Mouse (Mus musculus): ENCODE measurements around the gene Dnttip1.
"Not testable (repeated sequence)": the region's sequence is repeated elsewhere in the genome, so short reads cannot be mapped to it uniquely, and the experiment has no call there.

Gene Dnttip1

DNA sequence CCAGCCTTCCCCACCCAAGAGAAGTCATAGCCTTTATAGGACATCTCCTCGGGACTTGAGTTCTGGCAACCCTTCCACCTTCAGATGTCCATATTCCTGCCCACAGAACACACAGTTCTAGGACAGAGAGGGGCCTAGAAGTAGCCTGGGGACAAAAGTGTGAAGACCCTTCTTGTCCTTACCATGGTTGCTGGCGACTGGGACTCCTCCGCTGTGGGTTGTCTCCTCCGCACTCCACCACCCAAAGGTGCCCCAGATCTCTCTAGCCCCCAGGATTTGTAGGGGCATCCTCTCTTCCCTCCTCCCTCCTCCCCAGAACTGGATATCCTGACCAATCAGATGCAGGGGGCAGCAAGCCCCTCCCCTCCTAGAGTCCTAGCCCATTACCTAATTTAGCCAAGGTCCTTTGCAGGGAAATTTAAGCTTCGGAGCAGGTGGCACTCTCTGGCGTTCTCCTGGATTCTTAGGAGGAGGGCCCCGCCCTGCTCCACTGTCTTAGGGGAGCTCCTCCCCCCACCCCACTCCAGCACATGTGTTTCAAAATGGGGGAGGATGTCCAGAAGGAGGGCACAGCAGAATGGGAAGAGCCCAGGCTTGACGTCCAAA lies 33.8 kb downstream of the Dnttip1 start, which contains the start of gene Tnnc2:
Gene Tnnc2, minus strand, starts transcription at position 487 of the 606 bp plus-strand sequence.
- no peak for DNase-seq (ENCODE audit: low spot score in 2 of 2)

DNA sequence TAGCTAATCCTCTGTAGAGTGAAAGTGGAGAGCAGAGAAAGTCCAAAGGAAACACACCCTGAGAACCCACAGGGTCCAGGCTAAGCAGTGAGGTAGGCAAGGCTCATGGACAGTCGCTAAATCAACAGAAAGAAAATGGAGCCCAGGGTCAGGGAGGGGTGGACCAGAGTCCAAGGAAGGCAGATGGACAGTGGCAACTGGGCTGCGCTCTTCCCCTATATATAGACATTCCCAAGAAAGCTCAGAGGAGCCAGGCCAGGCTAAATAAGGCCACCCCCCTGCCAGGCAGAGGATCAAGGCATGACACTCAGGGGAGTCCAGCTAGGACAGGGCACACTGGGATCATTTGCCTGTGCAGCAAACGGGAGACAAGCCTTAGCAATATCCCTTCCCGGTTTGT lies 36.1 kb downstream of the Dnttip1 start:
- DNase-seq (ENCODE audit: low spot score in 2 of 2), result no peak

DNA sequence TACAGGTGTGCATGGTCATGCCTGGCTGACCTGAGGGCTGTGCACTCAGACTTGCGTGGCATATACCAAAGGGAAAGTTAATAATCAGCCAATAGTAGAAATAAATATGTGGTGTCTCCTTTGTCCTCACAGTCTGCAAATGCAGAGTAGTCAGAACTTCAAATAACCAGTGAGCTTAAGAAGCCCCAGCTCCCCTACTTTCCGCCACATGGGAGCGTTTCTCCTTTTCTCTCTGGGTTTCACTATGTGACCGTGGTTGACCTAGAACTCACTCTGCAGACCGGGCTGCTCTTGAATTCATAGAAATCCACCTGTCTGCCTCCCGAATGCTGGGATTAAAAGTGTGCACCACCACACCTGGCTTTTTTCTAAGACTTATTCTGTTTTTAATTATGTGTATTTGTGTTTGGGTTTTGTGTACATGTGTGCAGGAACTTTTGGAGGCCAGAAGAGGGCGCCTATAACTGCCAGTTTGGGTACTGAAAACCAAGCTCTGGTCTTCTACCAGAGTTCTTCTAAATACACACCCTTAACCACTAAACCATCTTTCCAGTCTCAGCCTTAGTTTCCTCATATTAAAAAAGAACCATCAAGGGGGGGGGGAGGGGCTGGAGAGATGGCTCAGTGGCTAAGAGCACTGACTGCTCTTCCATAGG lies 38.3 kb downstream of the Dnttip1 start:
- DNase-seq (ENCODE audit: low spot score in 2 of 2), result no peak

DNA sequence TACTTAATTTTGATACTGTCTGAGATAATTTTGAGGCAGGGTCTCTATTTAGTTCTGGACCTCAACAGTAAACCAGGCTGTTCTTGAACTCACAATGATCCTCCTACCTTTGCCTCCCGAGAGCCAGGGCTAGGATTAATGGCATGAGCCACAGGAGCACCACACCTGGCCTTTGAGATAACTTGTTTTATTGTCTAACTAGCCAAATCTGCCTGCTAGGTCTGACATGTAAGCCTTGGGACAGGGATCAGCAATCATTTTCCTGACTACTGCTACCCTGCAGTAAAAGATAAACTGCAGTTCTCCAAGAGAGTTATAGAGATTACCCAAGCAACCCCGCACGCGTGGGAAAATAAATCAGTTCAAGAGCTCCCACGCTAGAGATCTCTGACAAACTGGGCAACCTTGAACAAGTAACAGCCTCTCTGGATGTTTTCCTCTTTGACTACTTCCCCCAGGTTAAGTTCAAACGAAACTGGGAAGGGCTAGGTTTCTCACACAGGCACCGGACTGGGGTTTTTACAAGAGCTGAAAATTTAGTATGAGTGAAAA lies 39.2 kb downstream of the Dnttip1 start:
- no peak for DNase-seq (ENCODE audit: low spot score in 2 of 2)

DNA sequence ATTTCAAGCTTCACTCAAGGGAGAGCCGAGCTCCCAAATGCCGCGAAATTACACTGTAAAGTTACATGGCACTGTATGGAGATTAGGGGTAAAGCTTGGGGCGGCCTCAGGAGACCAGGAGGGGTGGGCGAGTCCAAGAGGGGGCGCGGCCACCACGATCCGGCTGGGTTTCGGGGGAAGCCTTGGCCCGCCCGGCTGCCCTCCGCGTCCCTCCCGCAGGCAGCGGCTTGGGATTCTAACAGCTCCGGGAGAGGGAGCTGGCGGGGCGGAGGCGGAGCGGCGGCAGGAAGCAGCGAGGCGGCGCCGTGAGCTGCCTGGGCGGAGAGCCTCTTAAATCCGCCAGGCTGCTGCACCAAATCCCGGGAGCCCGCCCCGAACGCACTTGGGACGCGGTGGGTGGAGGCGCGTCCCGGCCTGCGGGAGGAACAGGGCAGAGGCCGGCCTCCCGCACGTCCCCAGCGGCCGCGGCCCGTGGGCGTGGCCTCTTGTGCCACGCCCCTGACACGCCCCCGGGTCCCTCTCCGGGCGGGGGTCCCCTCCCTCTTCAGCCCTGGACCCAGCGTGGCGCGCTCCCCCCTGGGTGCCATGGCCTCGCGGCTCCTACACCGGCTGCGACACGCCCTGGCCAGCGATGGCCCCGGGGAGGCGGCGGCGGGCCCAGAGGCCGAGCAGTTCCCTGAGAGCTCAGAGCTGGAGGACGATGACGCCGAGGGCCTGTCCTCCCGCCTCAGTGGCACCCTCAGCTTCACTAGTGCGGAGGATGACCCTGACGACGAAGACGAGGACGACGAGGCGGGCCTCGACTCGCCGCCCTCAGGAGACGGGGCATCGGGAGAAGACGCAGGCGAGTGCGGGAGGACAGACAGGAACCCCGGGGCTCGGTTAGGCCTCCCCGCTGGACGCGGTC lies 40.0 kb downstream of the Dnttip1 start, which contains the start of gene Snx21:
Gene Snx21, plus strand, starts transcription at position 343 of the 907 bp plus-strand sequence.
- peak; percentile 89 for DNase-seq (ENCODE audit: low spot score in 2 of 2)

DNA sequence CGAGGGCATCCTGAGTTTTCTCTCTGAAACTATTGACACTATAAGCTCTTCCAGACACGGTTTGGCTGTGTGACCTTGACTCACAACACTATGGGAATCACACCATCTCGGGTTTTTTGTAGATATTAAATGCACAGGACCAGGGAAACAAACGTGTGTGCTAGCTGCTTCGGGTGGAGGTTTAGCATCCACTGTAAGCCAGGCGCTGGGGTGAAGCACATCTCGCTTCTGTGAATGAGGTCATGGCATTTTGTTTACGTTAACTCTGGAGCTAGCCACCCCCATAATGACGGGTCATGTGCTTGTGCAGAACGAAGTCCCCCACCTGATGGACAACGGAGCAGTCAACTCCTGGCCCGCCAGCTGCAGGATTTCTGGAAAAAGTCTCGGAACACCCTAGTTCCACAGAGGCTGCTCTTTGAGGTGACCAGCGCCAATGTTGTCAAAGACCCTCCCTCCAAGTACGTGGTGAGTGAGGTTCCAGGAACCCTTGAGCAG lies 40.7 kb downstream of the Dnttip1 start:
- peak in 1 of 2 experiments; percentile 49 for DNase-seq (ENCODE audit: low spot score in 2 of 2)

DNA sequence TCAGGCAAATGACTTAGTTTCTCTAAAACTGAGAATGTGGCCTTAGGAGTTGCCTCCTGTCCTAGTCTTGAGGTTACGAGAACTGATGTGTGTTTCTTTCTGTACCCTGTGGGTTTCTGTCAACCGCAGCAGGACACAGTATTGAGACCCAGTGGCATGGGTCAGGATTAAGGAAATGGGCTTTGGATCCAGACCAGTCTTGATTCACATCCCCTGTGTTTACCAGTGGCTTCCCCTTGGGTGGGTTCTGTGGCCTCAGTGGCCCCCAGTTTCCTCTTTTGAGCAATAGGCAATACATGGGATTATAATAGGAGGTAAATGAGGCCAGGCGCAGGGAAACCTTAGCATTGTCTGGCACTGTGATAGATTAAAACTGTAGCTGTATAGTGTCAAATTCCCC lies 41.2 kb downstream of the Dnttip1 start:
- no peak for DNase-seq (ENCODE audit: low spot score in 2 of 2)

DNA sequence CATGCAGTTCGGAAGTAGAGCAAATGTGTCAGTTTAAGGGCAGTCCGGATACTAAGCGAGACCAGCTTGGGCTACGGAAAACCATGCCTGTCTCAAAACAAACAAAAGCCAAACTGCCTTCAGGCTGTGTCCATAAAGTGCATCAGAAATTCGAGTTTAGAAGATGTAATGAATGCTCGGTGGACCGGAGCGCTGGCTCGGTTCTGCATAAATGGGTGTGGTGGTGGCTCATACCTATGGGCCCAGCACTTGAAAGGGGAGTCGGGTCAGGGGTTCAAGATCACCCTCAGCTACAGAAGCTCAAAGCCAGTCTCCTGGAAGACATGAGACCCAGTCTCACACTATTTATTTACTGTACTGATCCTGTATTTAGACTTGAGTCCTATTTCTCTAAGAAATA lies 42.0 kb downstream of the Dnttip1 start:
- no peak for DNase-seq (ENCODE audit: low spot score in 2 of 2)

DNA sequence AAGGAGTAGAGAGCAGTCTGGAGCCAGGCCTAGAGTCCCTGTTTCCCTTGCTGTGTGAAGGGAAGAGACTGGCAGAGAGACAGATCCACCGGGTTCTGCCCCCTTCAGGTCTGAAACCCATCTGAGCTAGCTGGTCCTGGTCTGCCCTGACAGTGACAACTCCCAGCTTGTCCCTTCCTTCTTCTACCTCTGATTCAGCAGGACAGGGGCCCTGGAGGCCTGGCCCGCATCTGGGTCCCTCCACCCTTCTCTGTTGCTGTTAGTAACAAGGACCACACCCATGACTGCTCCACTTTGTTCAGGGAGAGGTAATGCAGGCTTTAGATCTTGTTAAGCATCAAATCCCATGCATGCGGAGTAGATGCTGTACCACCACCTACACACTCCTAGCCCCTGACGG lies 42.6 kb downstream of the Dnttip1 start:
- no peak for DNase-seq (ENCODE audit: low spot score in 2 of 2)

DNA sequence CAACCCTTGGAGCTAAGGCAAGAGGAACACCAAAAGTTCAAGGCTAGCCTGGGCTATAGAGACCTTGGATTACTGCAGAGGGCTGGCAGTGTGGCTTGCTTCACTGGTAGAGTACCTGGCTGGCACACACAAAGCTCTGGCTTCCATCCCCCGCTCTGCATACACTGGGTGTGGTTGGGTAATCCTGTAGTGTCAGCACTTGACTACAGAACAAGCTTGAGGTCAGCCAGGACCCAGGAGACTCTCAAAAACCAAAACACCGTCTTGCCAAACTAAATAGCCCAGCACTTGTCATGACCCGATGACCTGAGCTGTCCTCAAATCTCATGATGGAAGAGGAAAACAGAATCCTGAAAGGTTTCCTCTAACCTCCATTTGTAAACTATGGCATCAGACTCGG lies 44.7 kb downstream of the Dnttip1 start:
- DNase-seq (ENCODE audit: low spot score in 2 of 2), result no peak

DNA sequence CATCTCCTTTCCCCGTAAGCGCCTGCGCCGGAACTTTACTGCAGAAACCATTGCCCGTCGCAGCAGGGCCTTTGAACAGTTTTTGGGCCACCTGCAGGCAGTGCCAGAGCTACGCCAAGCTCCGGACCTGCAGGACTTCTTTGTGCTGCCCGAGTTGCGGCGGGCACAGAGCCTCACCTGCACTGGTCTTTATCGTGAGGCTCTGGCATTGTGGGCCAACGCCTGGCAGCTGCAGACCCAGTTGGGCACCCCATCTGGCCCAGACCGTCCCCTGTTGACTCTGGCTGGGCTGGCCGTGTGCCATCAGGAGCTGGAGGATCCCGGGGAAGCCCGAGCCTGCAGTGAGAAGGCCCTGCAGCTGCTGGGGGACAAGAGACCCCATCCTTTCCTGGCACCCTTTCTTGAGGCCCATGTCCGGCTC lies 46.1 kb downstream of the Dnttip1 start:
- DNase-seq (ENCODE audit: low spot score in 2 of 2), result no peak

DNA sequence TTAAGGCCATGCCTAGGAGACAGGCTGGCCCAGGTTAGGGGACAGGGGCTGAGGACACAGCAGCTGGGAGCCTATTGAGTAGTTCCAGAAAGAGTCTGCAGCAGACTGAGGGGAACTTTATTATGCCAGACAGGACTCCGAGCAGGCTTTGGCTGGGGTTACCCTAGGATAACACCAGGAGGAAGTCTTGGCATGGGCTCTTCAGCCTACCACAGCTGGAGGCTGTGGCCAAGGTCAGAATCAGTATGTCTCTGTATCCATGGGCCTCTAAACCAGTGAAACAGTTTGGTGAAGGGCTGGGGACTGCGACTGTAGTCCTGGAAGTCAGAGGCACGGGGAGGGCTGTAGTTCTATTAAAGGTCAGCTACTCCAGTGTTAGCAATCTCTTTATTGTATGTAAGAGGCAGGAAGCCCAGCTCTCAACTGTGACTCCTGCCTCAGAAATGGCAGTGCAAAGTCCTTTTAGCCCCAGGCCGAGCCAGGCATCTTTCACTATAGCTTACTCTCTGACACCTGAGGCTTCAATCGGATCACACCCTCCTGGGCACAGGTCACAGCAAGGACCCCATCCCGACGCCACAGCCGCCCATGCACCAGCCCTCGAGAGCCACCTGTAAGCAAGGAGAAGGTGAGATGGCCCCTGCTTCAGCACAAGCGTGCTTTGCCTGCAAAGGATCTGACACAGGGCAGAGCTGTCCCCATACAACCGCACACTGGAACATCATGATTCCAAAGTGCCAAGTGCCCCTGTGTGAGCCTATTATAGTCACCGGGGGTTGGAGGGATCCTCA lies 46.8 kb downstream of the Dnttip1 start:
- DNase-seq (ENCODE audit: low spot score in 2 of 2), result no peak

DNA sequence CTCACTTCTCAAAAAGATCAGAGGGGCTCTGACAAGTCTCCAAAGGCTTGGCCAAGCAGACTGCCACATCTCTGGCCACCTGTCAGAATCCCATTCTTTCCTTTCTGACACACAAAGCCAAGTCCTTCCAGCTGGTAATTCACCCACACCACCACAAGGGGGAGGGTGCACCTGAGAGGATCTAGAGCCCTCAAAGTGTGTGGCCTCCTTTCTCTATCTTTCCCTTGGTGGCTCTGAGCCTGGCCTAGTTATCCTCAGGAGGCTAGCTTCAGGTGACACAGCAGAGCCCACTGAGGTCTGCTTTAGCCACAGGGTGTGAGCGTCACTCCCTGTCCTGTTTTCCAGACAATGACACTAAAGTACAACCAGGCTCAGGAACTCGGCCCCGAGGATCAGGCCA lies 47.5 kb downstream of the Dnttip1 start:
- peak; percentile 47 to 60 for DNase-seq (ENCODE audit: low spot score in 2 of 2)

DNA sequence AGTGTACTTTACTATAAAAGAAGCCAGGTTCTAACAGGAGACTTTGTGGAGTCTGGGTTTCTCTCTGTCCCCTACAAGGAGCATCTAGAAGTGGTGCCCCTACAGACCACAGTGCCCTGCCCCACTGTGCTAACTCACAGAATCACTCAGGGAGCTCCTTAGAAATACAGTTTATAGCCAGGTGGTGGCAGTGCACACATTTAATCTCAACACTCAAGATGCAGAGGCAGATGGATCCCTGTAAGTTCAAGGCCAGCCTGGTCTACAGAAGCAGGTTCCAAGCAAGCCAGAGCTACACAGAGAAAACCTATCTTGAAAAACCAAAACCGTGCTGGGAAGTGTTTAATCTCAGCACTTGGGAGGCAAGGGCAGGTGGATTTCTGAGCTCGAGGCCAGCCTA lies 48.0 kb downstream of the Dnttip1 start:
- no peak for DNase-seq (ENCODE audit: low spot score in 2 of 2)

DNA sequence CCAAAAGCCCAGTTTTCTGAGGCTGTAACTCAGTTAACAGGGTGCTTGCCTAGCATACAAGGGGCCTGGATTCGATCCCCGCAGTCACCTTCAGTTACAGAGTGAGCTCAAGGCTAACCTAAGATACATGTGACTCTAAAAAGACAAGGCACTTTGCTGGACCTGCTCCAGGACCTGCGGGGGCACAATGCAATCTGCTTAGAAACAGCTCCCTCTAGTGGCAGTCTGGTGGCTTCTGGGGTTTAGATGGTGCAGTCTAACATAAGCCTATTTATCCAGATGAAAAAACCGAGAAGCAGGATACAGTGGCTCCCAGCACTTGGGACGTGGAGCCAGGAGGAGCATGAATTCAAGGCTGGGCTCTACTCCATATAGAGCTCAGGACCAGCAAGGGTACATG lies 48.5 kb downstream of the Dnttip1 start:
- DNase-seq (ENCODE audit: low spot score in 2 of 2), result peak; percentile 89 to 90

DNA sequence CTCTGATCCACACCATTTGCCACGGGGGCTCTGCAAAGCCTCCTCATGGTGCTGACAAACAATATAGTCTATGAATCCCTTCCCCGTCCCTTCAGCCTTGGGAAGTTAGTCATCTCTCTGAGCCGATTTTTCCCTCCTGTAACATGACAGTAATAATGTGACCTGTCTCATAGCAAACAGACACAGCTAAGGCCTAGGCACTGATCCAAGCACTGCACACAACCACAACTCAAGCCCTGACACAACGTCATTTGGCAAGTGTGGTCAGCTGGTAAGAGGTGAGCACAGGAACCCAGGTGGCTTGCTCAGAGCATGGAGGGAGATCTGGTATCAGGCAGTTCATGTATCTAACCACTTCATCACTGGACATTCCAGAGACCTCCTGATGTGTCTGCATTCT lies 50.1 kb downstream of the Dnttip1 start:
- DNase-seq (ENCODE audit: low spot score in 2 of 2), result no peak

DNA sequence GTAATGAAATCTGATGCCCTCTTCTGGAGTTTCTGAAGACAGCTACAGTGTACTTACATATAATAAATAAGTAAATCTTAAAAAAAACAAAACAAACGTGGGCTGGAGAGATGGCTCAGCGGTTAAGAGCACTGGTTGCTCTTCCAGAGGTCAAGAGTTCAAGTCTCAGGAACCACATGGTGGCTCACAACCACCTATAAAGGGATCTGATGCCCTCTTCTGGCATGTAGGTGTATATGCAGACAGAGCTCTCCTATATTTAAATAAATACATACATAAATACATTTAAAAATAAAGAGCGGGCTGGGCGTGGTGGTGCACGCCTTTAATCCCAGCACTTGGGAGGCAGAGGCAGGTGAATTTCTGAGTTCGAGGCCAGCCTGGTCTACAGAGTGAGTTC lies 52.8 kb downstream of the Dnttip1 start:
- DNase-seq (ENCODE audit: low spot score in 2 of 2), result not testable (repeated sequence)

DNA sequence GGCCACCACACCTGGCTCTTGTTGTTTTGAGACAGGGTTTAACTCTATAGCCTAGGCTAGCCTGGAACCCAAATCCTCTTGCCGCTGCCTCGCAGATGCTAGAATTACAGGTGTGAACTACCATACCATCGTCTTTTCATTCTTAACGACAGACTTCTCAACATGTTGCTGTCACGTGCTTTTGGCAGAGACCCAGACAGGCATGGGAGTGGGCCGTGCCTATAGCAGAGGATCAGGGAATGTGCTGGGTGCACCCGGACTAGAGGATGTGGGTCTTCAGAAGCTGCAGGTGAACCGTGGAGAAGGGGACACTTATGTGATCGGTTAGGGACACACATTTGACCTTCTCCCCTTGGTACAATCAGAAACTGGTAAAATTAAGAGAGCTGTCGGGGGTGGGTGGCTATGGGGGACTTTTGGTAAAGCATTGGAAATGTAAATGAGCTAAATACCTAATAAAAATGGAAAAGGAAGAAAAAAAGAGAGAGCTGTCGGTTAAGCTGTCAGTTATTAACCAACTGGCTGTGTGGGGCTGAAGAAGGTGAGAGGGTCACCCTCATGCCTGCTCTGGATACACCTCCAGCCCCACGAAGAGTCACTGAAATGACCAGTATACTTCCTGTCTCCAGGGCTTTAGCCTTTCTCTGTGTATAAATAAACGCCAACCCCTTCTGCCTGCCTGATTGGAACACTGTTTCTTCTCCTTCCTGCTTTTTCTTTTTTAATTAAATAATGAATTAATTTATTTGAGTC lies 54.6 kb downstream of the Dnttip1 start:
- DNase-seq (ENCODE audit: low spot score in 2 of 2), result no peak

DNA sequence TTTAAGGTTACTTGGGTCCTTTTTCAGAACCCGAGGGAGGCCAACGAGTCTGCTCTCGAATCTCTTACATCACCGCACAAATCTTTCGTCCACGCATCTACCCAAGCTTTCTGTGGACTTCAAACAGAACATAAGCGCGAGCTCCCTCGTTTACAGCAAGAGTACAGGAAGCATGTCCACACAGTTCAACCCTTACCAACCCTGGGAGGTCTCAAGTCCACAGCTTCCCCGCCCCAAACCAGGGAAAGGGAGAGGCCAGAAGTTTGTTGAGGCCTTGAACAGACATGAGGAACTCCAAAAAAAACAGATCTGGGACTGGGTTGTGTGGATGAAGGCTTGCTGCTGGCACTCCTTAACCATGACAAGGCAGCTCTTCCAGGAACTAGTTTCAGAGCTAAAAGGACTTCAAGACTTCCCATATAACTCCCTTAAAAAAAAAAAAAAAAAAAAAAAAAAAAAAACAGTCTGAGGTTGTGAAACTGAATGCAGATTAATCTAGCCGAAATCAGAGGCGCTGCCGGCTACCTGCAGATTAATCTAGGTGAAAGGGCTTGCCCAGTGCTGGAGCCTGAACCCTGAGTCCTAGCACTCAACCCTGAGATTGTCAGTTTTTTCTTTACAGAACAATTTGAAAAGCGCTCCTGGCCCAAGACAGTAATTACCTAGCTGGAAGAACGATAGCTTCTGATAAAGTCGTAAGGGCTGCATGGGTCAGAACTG lies 57.6 kb downstream of the Dnttip1 start:
- no peak for DNase-seq (ENCODE audit: low spot score in 2 of 2)

DNA sequence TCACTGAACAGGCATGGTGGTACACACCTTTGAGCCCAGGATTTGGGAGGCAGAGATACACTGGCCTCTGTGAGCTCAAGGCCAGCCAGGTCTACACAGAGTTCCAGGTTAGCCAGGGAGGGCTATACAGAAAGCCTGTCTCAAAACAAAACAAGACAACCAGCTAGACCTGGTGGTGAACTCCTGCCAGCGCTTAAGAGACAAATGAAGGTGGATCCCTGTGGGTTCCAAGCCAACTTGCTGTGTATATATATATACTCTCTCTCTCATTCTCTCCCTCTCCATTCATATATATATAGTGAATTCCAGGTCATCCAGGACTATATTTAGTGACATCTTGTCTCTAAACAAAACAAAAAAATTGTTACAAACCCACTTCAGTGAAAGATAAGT lies 58.1 kb downstream of the Dnttip1 start:
- DNase-seq (ENCODE audit: low spot score in 2 of 2), result no peak

All from right cerebral cortex, postnatal 10 days (tissue).